Mouse (Mus musculus) granulocyte monocyte progenitor cell, adult 5-6 weeks (primary cell): ENCODE measurements around the gene Pamr1. TPM values are rescaled to one million over a fixed set of nuclear protein-coding genes. Genes with fewer than 3 reads are reported as not detected.

Source experiments
- total RNA-seq, 2 experiments: library from RNA; stranded (forward) in 1 of 2; stranded (reverse) in 1 of 2; fragments of 200-712, 200-1000 nt in 1 of 2; fragments of >200 nt in 1 of 2; fragmentation: Nextera tagmentation in 1 of 2; gene quantifications; 2 replicates each; pipeline ENCODE4 v1.2.3; 2014 to 2017

Pamr1 gene
- total RNA-seq, 2 experiments from 2014 or later: not detected

Other genes starting within 250 kb of the Pamr1 start
- gene Trim44, start 142.2 kb upstream of the Pamr1 start, total RNA-seq (2014; fragmentation: Nextera tagmentation): 31.9 and 39.3 TPM in 2 replicates
- 42.2 and 44.7 TPM in 2 replicates for gene Trim44, start 142.2 kb upstream of the Pamr1 start, total RNA-seq (2017)
- not detected in 2 replicates for gene Fjx1, start 97.5 kb upstream of the Pamr1 start, total RNA-seq (2014; fragmentation: Nextera tagmentation)
- 0.41 TPM in 1 of 2 replicates, not detected in the other for gene Fjx1, start 97.5 kb upstream of the Pamr1 start, total RNA-seq (2017)
- gene Slc1a2, start 108.6 kb downstream of the Pamr1 start, total RNA-seq (2014; fragmentation: Nextera tagmentation): 0.45 TPM in 1 of 2 replicates, not detected in the other
- not detected in 2 replicates for gene Slc1a2, start 108.6 kb downstream of the Pamr1 start, total RNA-seq (2017)